Mouse (Mus musculus) heart, postnatal 0 days (tissue): ENCODE results near the gene Hmgcs2.

Experiments
- CTCF ChIP-seq: IDR thresholded peaks from 2 replicates; pipeline ENCODE4 v1.5.1; 2016; ENCODE audit warnings: antibody characterized with exemption, control low read depth, low read depth
- EP300 ChIP-seq: IDR thresholded peaks from 2 replicates; pipeline ENCODE4 v1.6.1; 2016; ENCODE audit warnings: antibody characterized with exemption, low read depth

GRCm38 (mm10) chr3:98283205-98283604 lies 3.0 kb downstream of the Hmgcs2 start:
- TF ChIP-seq EP300 (no peak), CTCF (no peak)
